Mouse (Mus musculus) thymus, adult 2 months (tissue): ENCODE results near the gene Tnfrsf8. TPM values are rescaled to one million over a fixed set of nuclear protein-coding genes. Genes with fewer than 3 reads are reported as not detected.

Experiments
- DNase-seq: peaks from one replicate; pipeline ENCODE4 v3.0.0; 2021
- H3K27ac ChIP-seq: fragments of 200-500 bp; 2 replicates; pipeline ENCODE4 v1.5.1; 2012; ENCODE audit warnings: low read length, control low read depth; ENCODE audit not compliant: control insufficient read depth, insufficient read depth
- H3K27me3 ChIP-seq: fragments of 200-500 bp; 2 replicates; pipeline ENCODE4 v1.6.1; 2012; ENCODE audit warnings: mild to moderate bottlenecking, low read length, moderate library complexity, mixed read lengths; ENCODE audit not compliant: control insufficient read depth, insufficient read depth
- H3K36me3 ChIP-seq: fragments of 200-500 bp; 2 replicates; pipeline ENCODE4 v1.6.1; 2012; ENCODE audit warnings: mild to moderate bottlenecking, low read length, moderate library complexity; ENCODE audit not compliant: control insufficient read depth, insufficient read depth
- H3K4me1 ChIP-seq: fragments of 200-500 bp; replicated peaks from 2 replicates; pipeline ENCODE4 v1.6.1; 2012; ENCODE audit warnings: low read length; ENCODE audit not compliant: control insufficient read depth, insufficient read depth
- H3K4me3 ChIP-seq: fragments of 200-500 bp; 2 replicates; pipeline ENCODE4 v1.5.1; 2012; ENCODE audit warnings: mild to moderate bottlenecking, low read length, control low read depth, moderate library complexity; ENCODE audit not compliant: control insufficient read depth, insufficient read depth
- CTCF ChIP-seq: fragments of 200-500 bp; IDR thresholded peaks from 2 replicates; pipeline ENCODE4 v1.5.1; 2012; ENCODE audit warnings: mild to moderate bottlenecking, control low read depth, low read length, moderate library complexity, borderline replicate concordance; ENCODE audit not compliant: control insufficient read depth, poor library complexity, insufficient read depth; ENCODE audit errors: extremely low read depth
- POLR2A ChIP-seq: fragments of 200-500 bp; IDR thresholded peaks from 2 replicates; pipeline ENCODE4 v1.6.1; 2012; ENCODE audit warnings: mild to moderate bottlenecking, low read length, control low read depth, moderate library complexity; ENCODE audit not compliant: control insufficient read depth, poor library complexity, insufficient read depth; ENCODE audit errors: extremely low read depth
- WGBS: fragments of 180-500 bp; shearing (Covaris S2); methylation state at CpG from one replicate; pipeline ENCODE4 v1.1.7; 2018; 5-methylcytosine and 5-hydroxymethylcytosine counted together
- polyA plus RNA-seq: library from polyadenylated mRNA; depleted of rRNA; stranded (reverse); fragments of >200 nt; gene quantifications from 2 replicates; pipeline ENCODE4 v1.2.3, GENCODE M21; 2012

Gene Tnfrsf8
- polyA plus RNA-seq, 1 experiment: 12.2 TPM

GRCm38 (mm10) chr4:145284675-145285074 lies 30.3 kb downstream of the Tnfrsf8 start:
- TF ChIP-seq POLR2A (no peak), CTCF (no peak)
- 99% methylated on average over 4 of the region's 4 CpGs for WGBS
- no peak for DNase-seq
- Histone ChIP-seq H3K27me3 (no peaks in the 10 kb centered on the region; the same call in 1 of the 2 replicates), H3K27ac (no peak overlapping the region), H3K4me1 (no peaks in the 10 kb centered on the region), H3K4me3 (no peak overlapping the region), H3K36me3 (no peaks in the 10 kb centered on the region)

GRCm38 (mm10) chr4:145283441-145283840 lies 31.5 kb downstream of the Tnfrsf8 start:
- WGBS: 89% methylated on average over 6 of the region's 6 CpGs
- TF ChIP-seq CTCF: no peak
- no peak for TF ChIP-seq POLR2A
- H3K4me1 ChIP-seq: no peaks in the 10 kb centered on the region
- H3K27me3 ChIP-seq: no peaks in the 10 kb centered on the region; the same call in 1 of the 2 replicates
- no peak for DNase-seq
- no peak overlapping the region for H3K4me3 ChIP-seq
- no peak overlapping the region for H3K27ac ChIP-seq
- H3K36me3 ChIP-seq: no peaks in the 10 kb centered on the region

GRCm38 (mm10) chr4:145280966-145281365 lies 34.0 kb downstream of the Tnfrsf8 start:
- WGBS: 95% methylated on average over 6 of the region's 6 CpGs
- Histone ChIP-seq H3K4me1 (peaks cover 11% of the 10 kb centered on the region), H3K36me3 (no peaks in the 10 kb centered on the region), H3K27me3 (no peaks in the 10 kb centered on the region; the same call in 1 of the 2 replicates), H3K27ac (no peak overlapping the region), H3K4me3 (no peak overlapping the region)
- no peak for TF ChIP-seq CTCF
- no peak for TF ChIP-seq POLR2A
- DNase-seq: no peak

GRCm38 (mm10) chr4:145278724-145279370 lies 36.1 kb downstream of the Tnfrsf8 start:
- H3K36me3 ChIP-seq: no peaks in the 10 kb centered on the region
- TF ChIP-seq CTCF (no peak), POLR2A (no peak)
- WGBS: 87% methylated on average over 3 of the region's 3 CpGs
- H3K4me1 ChIP-seq: peaks cover 11% of the 10 kb centered on the region
- H3K27me3 ChIP-seq: no peaks in the 10 kb centered on the region; the same call in 1 of the 2 replicates
- no peak overlapping the region for H3K4me3 ChIP-seq
- DNase-seq: no peak
- H3K27ac ChIP-seq: no peak overlapping the region

GRCm38 (mm10) chr4:145278231-145278630 lies 36.7 kb downstream of the Tnfrsf8 start:
- Histone ChIP-seq H3K36me3 (no peaks in the 10 kb centered on the region), H3K4me1 (peaks cover 11% of the 10 kb centered on the region), H3K4me3 (no peak overlapping the region), H3K27me3 (no peaks in the 10 kb centered on the region; the same call in 1 of the 2 replicates), H3K27ac (no peak overlapping the region)
- no peak for DNase-seq
- no peak for TF ChIP-seq POLR2A
- WGBS: 67% methylated on average over 2 of the region's 2 CpGs

GRCm38 (mm10) chr4:145276368-145277249 lies 38.4 kb downstream of the Tnfrsf8 start:
- no peak for DNase-seq
- peaks cover 11% of the 10 kb centered on the region for H3K4me1 ChIP-seq
- no peak overlapping the region for H3K4me3 ChIP-seq
- H3K36me3 ChIP-seq: no peaks in the 10 kb centered on the region
- H3K27ac ChIP-seq: no peak overlapping the region; the same call in 1 of the 2 replicates
- TF ChIP-seq CTCF: no peak
- no peak for TF ChIP-seq POLR2A
- no peaks in the 10 kb centered on the region; the same call in 1 of the 2 replicates for H3K27me3 ChIP-seq
- WGBS: 55% methylated on average over 6 of the region's 6 CpGs
